Mouse (Mus musculus) forebrain, embryonic 14.5 days (tissue): ENCODE data around the gene Atxn1. TPM values are rescaled to one million over a fixed set of nuclear protein-coding genes. Genes with fewer than 3 reads are reported as not detected.

Experiments
- ATAC-seq: fragments of 200-750 bp; cut with Nextera tagmentation; 2 replicates; pipeline ENCODE4 v1.8.0; 2017; ENCODE audit warnings: mild to moderate bottlenecking, moderate library complexity
- DNase-seq: peaks from one replicate; pipeline ENCODE4 v3.0.0-alpha.2; 2015; ENCODE audit warnings: low spot score
- H3K27ac ChIP-seq: fragments of 300-500 bp; sonication (generic); 2 replicates; pipeline ENCODE4 v1.5.1; 2014; ENCODE audit warnings: low read depth, mild to moderate bottlenecking, control low read depth, low read length, moderate library complexity
- H3K27me3 ChIP-seq: fragments of 300-500 bp; sonication (generic); replicated peaks from 2 replicates; pipeline ENCODE4 v1.6.1; 2014; ENCODE audit warnings: low read length, control low read depth, mixed read lengths; ENCODE audit not compliant: control insufficient read depth, insufficient read depth
- H3K36me3 ChIP-seq: fragments of 300-500 bp; sonication (generic); 2 replicates; pipeline ENCODE4 v1.6.1; 2014; ENCODE audit warnings: low read length, control low read depth; ENCODE audit not compliant: control insufficient read depth, insufficient read depth
- H3K4me1 ChIP-seq: fragments of 300-500 bp; sonication (generic); 2 replicates; pipeline ENCODE4 v1.6.1; 2014; ENCODE audit warnings: antibody characterized with exemption, low read length, control low read depth; ENCODE audit not compliant: control insufficient read depth, insufficient read depth
- H3K4me2 ChIP-seq: fragments of 300-500 bp; sonication (generic); 2 replicates; pipeline ENCODE4 v1.6.1; 2014; ENCODE audit warnings: mild to moderate bottlenecking, control low read depth, low read length
- H3K4me3 ChIP-seq: fragments of 300-500 bp; sonication (generic); 2 replicates; pipeline ENCODE4 v1.5.1; 2014; ENCODE audit warnings: low read depth, low read length, control low read depth
- H3K9ac ChIP-seq: fragments of 300-500 bp; sonication (generic); 2 replicates; pipeline ENCODE4 v1.6.1; 2014; ENCODE audit warnings: mild to moderate bottlenecking, low read length, control low read depth, moderate library complexity
- H3K9me3 ChIP-seq: fragments of 300-500 bp; sonication (generic); replicated peaks from 2 replicates; pipeline ENCODE4 v1.6.1; 2016; ENCODE audit warnings: low read length, control low read depth, mixed read lengths; ENCODE audit not compliant: control insufficient read depth
- WGBS: fragments of 180-500 bp; shearing (Covaris S2); extraction: QIAGEN DNeasy Blood & Tissue Kit; methylation state at CpG from one replicate; pipeline ENCODE4 v1.1.7; 2014; 5-methylcytosine and 5-hydroxymethylcytosine counted together
- polyA plus RNA-seq: library from polyadenylated mRNA; unstranded; fragments of >200 nt; fragmentation: Nextera tagmentation; extraction: Ambion mirVana; gene quantifications from 2 replicates; pipeline ENCODE4 v1.2.1, GENCODE M21; 2014

Gene Atxn1
- polyA plus RNA-seq, 1 experiment from 2014 or later: 4.3 TPM

- no peak for DNase-seq
- Histone ChIP-seq H3K36me3 (no peaks in the 10 kb centered on the region), H3K27me3 (no peaks in the 10 kb centered on the region), H3K9ac (no peak overlapping the region), H3K4me2 (no peak overlapping the region), H3K9me3 (no peaks in the 10 kb centered on the region), H3K4me1 (no peaks in the 10 kb centered on the region), H3K4me3 (no peak overlapping the region), H3K27ac (no peak overlapping the region)
- ATAC-seq: no peak
- 80% methylated on average over 3 of the region's 3 CpGs for WGBS
Observed at GRCm38 (mm10) chr13:45499906-45500305, 464.9 kb downstream of the Atxn1 start.
